Mouse (Mus musculus) forebrain, embryonic 15.5 days (tissue): ENCODE results near the gene Fgd3. TPM values are rescaled to one million over a fixed set of nuclear protein-coding genes. Genes with fewer than 3 reads are reported as not detected.

Source experiments
- ATAC-seq: fragments of 200-750 bp; cut with Nextera tagmentation; replicated peaks from 2 replicates; pipeline ENCODE4 v1.8.0; 2017; ENCODE audit warnings: mild to moderate bottlenecking, moderate TSS enrichment, moderate library complexity
- H3K27ac ChIP-seq: fragments of 300-500 bp; sonication (generic); replicated peaks from 2 replicates; pipeline ENCODE4 v1.5.1; 2015; ENCODE audit warnings: mild to moderate bottlenecking, inconsistent platforms
- H3K27me3 ChIP-seq: fragments of 300-500 bp; sonication (generic); 2 replicates; pipeline ENCODE4 v1.6.1; 2015; ENCODE audit warnings: inconsistent platforms
- H3K36me3 ChIP-seq: fragments of 300-500 bp; sonication (generic); 2 replicates; pipeline ENCODE4 v1.6.1; 2015; ENCODE audit warnings: mild to moderate bottlenecking, inconsistent platforms
- H3K4me1 ChIP-seq: fragments of 300-500 bp; sonication (generic); 2 replicates; pipeline ENCODE4 v1.6.1; 2015; ENCODE audit warnings: inconsistent platforms
- H3K4me2 ChIP-seq: fragments of 300-500 bp; sonication (generic); replicated peaks from 2 replicates; pipeline ENCODE4 v1.6.1; 2015; ENCODE audit warnings: mild to moderate bottlenecking, inconsistent platforms
- H3K4me3 ChIP-seq: fragments of 300-500 bp; sonication (generic); 2 replicates; pipeline ENCODE4 v1.5.1; 2015; ENCODE audit warnings: mild to moderate bottlenecking, inconsistent platforms
- H3K9ac ChIP-seq: fragments of 300-500 bp; sonication (generic); replicated peaks from 2 replicates; pipeline ENCODE4 v1.6.1; 2015; ENCODE audit warnings: mild to moderate bottlenecking, inconsistent platforms
- H3K9me3 ChIP-seq: fragments of 300-500 bp; sonication (generic); 2 replicates; pipeline ENCODE4 v1.6.1; 2016; ENCODE audit warnings: inconsistent platforms
- WGBS: fragments of 180-500 bp; shearing (Covaris S2); methylation state at CpG from one replicate; pipeline ENCODE4 v1.1.7; 2015; ENCODE audit warnings: mixed read lengths; 5-methylcytosine and 5-hydroxymethylcytosine counted together
- polyA plus RNA-seq: library from polyadenylated mRNA; unstranded; fragments of >200 nt; fragmentation: Nextera tagmentation; extraction: Ambion mirVana; gene quantifications from 2 replicates; pipeline ENCODE4 v1.2.1, GENCODE M21; 2015

Fgd3 gene
- 3.4 and 3.9 TPM in 2 replicates for polyA plus RNA-seq

- peak; percentile 95 for ATAC-seq
- Histone ChIP-seq H3K27me3 (no peaks in the 10 kb centered on the region), H3K4me1 (peaks cover 56% of the 10 kb centered on the region), H3K4me2 (peak within 1 kb of the TSS; percentile 54), H3K27ac (peak within 1 kb of the TSS; percentile 68), H3K4me3 (peak within 1 kb of the TSS; percentile 42), H3K9me3 (no peaks in the 10 kb centered on the region), H3K36me3 (0 out of 2 replicates have a peak, but pooled peaks cover under 1% of the 10 kb centered on the region), H3K9ac (peak within 1 kb of the TSS; percentile 43)
- 0% methylated on average over 10 of the region's 10 CpGs for WGBS
Observed at GRCm38 (mm10) chr13:49320040-49320439, at the start of gene Fgd3. Gene Fgd3 (minus strand): TSS chr13:49320311.

- peaks cover 10% of the 10 kb centered on the region for H3K36me3 ChIP-seq
Observed at GRCm38 (mm10) chr13:49369404-49369803, 49.3 kb upstream of the Fgd3 start.

GRCm38 (mm10) chr13:49367657-49368440, 47.7 kb upstream of the Fgd3 start:
- no peak for ATAC-seq
- no peak overlapping the region for H3K4me2 ChIP-seq
- H3K27ac ChIP-seq: no peak overlapping the region
- H3K36me3 ChIP-seq: peaks cover 10% of the 10 kb centered on the region
- no peaks in the 10 kb centered on the region for H3K27me3 ChIP-seq
- WGBS: 81% methylated on average over 4 of the region's 4 CpGs
- H3K9me3 ChIP-seq: no peaks in the 10 kb centered on the region
- H3K4me3 ChIP-seq: no peak overlapping the region
- no peak overlapping the region for H3K9ac ChIP-seq
- peaks cover 9% of the 10 kb centered on the region; the same call in 1 of the 2 replicates for H3K4me1 ChIP-seq

More at GRCm38 (mm10) chr13:49369404-49369803, 49.3 kb upstream of the Fgd3 start:
- 97% methylated on average over 10 of the region's 10 CpGs for WGBS
- H3K4me3 ChIP-seq: no peak overlapping the region
- no peak overlapping the region for H3K9ac ChIP-seq
- H3K9me3 ChIP-seq: no peaks in the 10 kb centered on the region
- no peak overlapping the region for H3K4me2 ChIP-seq
- 0 out of 2 replicates have a peak, but pooled peaks cover 8% of the 10 kb centered on the region for H3K4me1 ChIP-seq
- no peak for ATAC-seq
- H3K27ac ChIP-seq: no peak overlapping the region
- H3K27me3 ChIP-seq: no peaks in the 10 kb centered on the region

- H3K27me3 ChIP-seq: no peaks in the 10 kb centered on the region
- H3K36me3 ChIP-seq: peaks cover 4% of the 10 kb centered on the region
- H3K27ac ChIP-seq: no peak overlapping the region
- no peak overlapping the region for H3K4me3 ChIP-seq
- no peaks in the 10 kb centered on the region for H3K9me3 ChIP-seq
- H3K4me1 ChIP-seq: peaks cover 19% of the 10 kb centered on the region
- 98% methylated on average over 2 of the region's 2 CpGs for WGBS
- H3K9ac ChIP-seq: no peak overlapping the region
- no peak overlapping the region for H3K4me2 ChIP-seq
- no peak for ATAC-seq
Observed at GRCm38 (mm10) chr13:49364716-49365115, 44.6 kb upstream of the Fgd3 start.

GRCm38 (mm10) chr13:49362804-49363203, 42.7 kb upstream of the Fgd3 start:
- Histone ChIP-seq H3K9me3 (no peaks in the 10 kb centered on the region), H3K4me3 (no peak overlapping the region), H3K4me1 (peaks cover 14% of the 10 kb centered on the region), H3K36me3 (no peaks in the 10 kb centered on the region), H3K4me2 (no peak overlapping the region), H3K27me3 (no peaks in the 10 kb centered on the region), H3K9ac (no peak overlapping the region), H3K27ac (no peak overlapping the region)
- ATAC-seq: no peak
- 63% methylated on average over 2 of the region's 2 CpGs for WGBS

GRCm38 (mm10) chr13:49362364-49362763, 42.3 kb upstream of the Fgd3 start:
- Histone ChIP-seq H3K4me3 (no peak overlapping the region), H3K4me2 (no peak overlapping the region), H3K9me3 (no peaks in the 10 kb centered on the region), H3K36me3 (no peaks in the 10 kb centered on the region), H3K9ac (no peak overlapping the region), H3K27me3 (no peaks in the 10 kb centered on the region), H3K4me1 (peaks cover 11% of the 10 kb centered on the region), H3K27ac (no peak overlapping the region)
- no peak for ATAC-seq
- 73% methylated on average over 7 of the region's 7 CpGs for WGBS

- Histone ChIP-seq H3K27ac (no peak overlapping the region), H3K36me3 (no peaks in the 10 kb centered on the region), H3K27me3 (no peaks in the 10 kb centered on the region), H3K4me3 (no peak overlapping the region), H3K4me1 (peaks cover 11% of the 10 kb centered on the region), H3K9ac (no peak overlapping the region), H3K4me2 (no peak overlapping the region), H3K9me3 (no peaks in the 10 kb centered on the region)
- 37% methylated on average over 3 of the region's 3 CpGs for WGBS
- no peak for ATAC-seq
Observed at GRCm38 (mm10) chr13:49360906-49361406, 40.8 kb upstream of the Fgd3 start.

- no peak overlapping the region for H3K27ac ChIP-seq
Observed at GRCm38 (mm10) chr13:49358184-49358583, 38.1 kb upstream of the Fgd3 start.

GRCm38 (mm10) chr13:49357367-49358026, 37.4 kb upstream of the Fgd3 start:
- Histone ChIP-seq H3K27me3 (no peaks in the 10 kb centered on the region), H3K27ac (no peak overlapping the region), H3K4me1 (peaks cover 25% of the 10 kb centered on the region), H3K36me3 (no peaks in the 10 kb centered on the region), H3K4me3 (no peak overlapping the region), H3K9ac (no peak overlapping the region), H3K4me2 (no peak overlapping the region), H3K9me3 (no peaks in the 10 kb centered on the region)
- ATAC-seq: no peak
- WGBS: 97% methylated on average over 8 of the region's 8 CpGs

More at GRCm38 (mm10) chr13:49358184-49358583, 38.1 kb upstream of the Fgd3 start:
- Histone ChIP-seq H3K27me3 (no peaks in the 10 kb centered on the region), H3K4me2 (no peak overlapping the region), H3K9ac (no peak overlapping the region), H3K4me1 (peaks cover 22% of the 10 kb centered on the region), H3K4me3 (no peak overlapping the region), H3K36me3 (no peaks in the 10 kb centered on the region), H3K9me3 (no peaks in the 10 kb centered on the region)
- 95% methylated on average over 3 of the region's 3 CpGs for WGBS
- no peak for ATAC-seq

GRCm38 (mm10) chr13:49356090-49356489, 36.0 kb upstream of the Fgd3 start:
- Histone ChIP-seq H3K9ac (no peak overlapping the region), H3K4me2 (no peak overlapping the region), H3K9me3 (no peaks in the 10 kb centered on the region), H3K4me1 (peaks cover 26% of the 10 kb centered on the region), H3K4me3 (no peak overlapping the region), H3K27me3 (no peaks in the 10 kb centered on the region), H3K27ac (no peak overlapping the region), H3K36me3 (no peaks in the 10 kb centered on the region)
- 69% methylated on average over 7 of the region's 7 CpGs for WGBS
- no peak for ATAC-seq

- WGBS: 89% methylated on average over 11 of the region's 11 CpGs
- no peak overlapping the region for H3K27ac ChIP-seq
Observed at GRCm38 (mm10) chr13:49355461-49356061, 35.5 kb upstream of the Fgd3 start.

GRCm38 (mm10) chr13:49353991-49354507, 33.9 kb upstream of the Fgd3 start:
- H3K27ac ChIP-seq: peak overlapping the region; percentile 32; the same call in 1 of the 2 replicates
- no peak overlapping the region for H3K4me2 ChIP-seq
- no peaks in the 10 kb centered on the region for H3K27me3 ChIP-seq
- no peak overlapping the region for H3K9ac ChIP-seq
- no peaks in the 10 kb centered on the region for H3K9me3 ChIP-seq
- ATAC-seq: no peak
- no peaks in the 10 kb centered on the region for H3K36me3 ChIP-seq
- peaks cover 31% of the 10 kb centered on the region for H3K4me1 ChIP-seq
- WGBS: 73% methylated on average over 5 of the region's 5 CpGs
- no peak overlapping the region for H3K4me3 ChIP-seq

More at GRCm38 (mm10) chr13:49355461-49356061, 35.5 kb upstream of the Fgd3 start:
- H3K4me1 ChIP-seq: peaks cover 26% of the 10 kb centered on the region
- H3K4me3 ChIP-seq: no peak overlapping the region
- H3K9me3 ChIP-seq: no peaks in the 10 kb centered on the region
- H3K27me3 ChIP-seq: no peaks in the 10 kb centered on the region
- ATAC-seq: no peak
- no peak overlapping the region for H3K4me2 ChIP-seq
- H3K9ac ChIP-seq: no peak overlapping the region
- no peaks in the 10 kb centered on the region for H3K36me3 ChIP-seq
